Mouse (Mus musculus) ovary, adult 10 weeks (tissue): ENCODE measurements around the gene Ndufb2. TPM values are rescaled to one million over a fixed set of nuclear protein-coding genes. Genes with fewer than 3 reads are reported as not detected.

ENCODE experiments used
- polyA plus RNA-seq: library from polyadenylated mRNA; stranded (reverse); fragments of 350-450 nt; fragmentation: Illumina TruSeq; extraction: RNeasy Lipid Tissue Mini Kit (QIAGEN cat#74804); gene quantifications from one replicate; pipeline ENCODE4 v1.2.3, GENCODE M21; 2014

Ndufb2 gene
- polyA plus RNA-seq, result 54.0 TPM

GRCm38 (mm10) chr6:39592401-39593214, at the start of gene Ndufb2:
TSS of gene Ndufb2 (plus strand) at chr6:39592574.

GRCm38 (mm10) chr6:39557723-39558261, 34.6 kb upstream of the Ndufb2 start, which contains the start of gene Dennd2a:
TSS of gene Dennd2a (minus strand) at chr6:39557867.

GRCm38 (mm10) chr6:39573791-39574554, 18.4 kb upstream of the Ndufb2 start, which contains the start of gene Adck2:
TSS of gene Adck2 (plus strand) at chr6:39573873.

GRCm38 (mm10) chr6:39585517-39585916, 6.9 kb upstream of the Ndufb2 start, which contains the start of gene Gm42420:
TSS of gene Gm42420 (plus strand) at chr6:39585753.

Other genes with a start within 250 kb of the Ndufb2 start
- 46.1 TPM for gene Slc37a3, start 214.9 kb upstream of the Ndufb2 start, polyA plus RNA-seq
- gene Rab19, start 211.4 kb upstream of the Ndufb2 start, polyA plus RNA-seq, result not detected
- 52.5 TPM for gene Mkrn1, start 172.1 kb upstream of the Ndufb2 start, polyA plus RNA-seq
- gene Dennd2a, start 34.7 kb upstream of the Ndufb2 start, polyA plus RNA-seq, result 3.8 TPM
- gene Adck2, start 18.7 kb upstream of the Ndufb2 start, polyA plus RNA-seq, result 5.6 TPM
- not detected for gene Gm42420, start 6.8 kb upstream of the Ndufb2 start, polyA plus RNA-seq
- gene Braf, start 132.9 kb downstream of the Ndufb2 start, polyA plus RNA-seq, result 51.3 TPM
- gene Mrps33, start 218.4 kb downstream of the Ndufb2 start, polyA plus RNA-seq, result 211 TPM